Mouse (Mus musculus) liver, postnatal 0 days (tissue): ENCODE measurements around the gene Vldlr. TPM values are rescaled to one million over a fixed set of nuclear protein-coding genes. Genes with fewer than 3 reads are reported as not detected.

Experiments
- ATAC-seq: fragments of 200-750 bp; cut with Nextera tagmentation; 2 replicates; pipeline ENCODE4 v1.8.0; 2017; ENCODE audit warnings: mild to moderate bottlenecking, moderate library complexity
- DNase-seq: peaks from one replicate; pipeline ENCODE4 v3.0.0-alpha.2; 2016
- H3K27ac ChIP-seq: fragments of 300-500 bp; sonication (generic); 2 replicates; pipeline ENCODE4 v1.5.1; 2014; ENCODE audit warnings: antibody characterized with exemption, moderate library complexity, mild to moderate bottlenecking, low read depth
- H3K27me3 ChIP-seq: fragments of 300-500 bp; sonication (generic); 2 replicates; pipeline ENCODE4 v1.6.1; 2014; ENCODE audit warnings: low read length, control low read depth, mixed read lengths; ENCODE audit not compliant: insufficient read depth
- H3K36me3 ChIP-seq: fragments of 300-500 bp; sonication (generic); replicated peaks from 2 replicates; pipeline ENCODE4 v1.6.1; 2014; ENCODE audit warnings: mild to moderate bottlenecking, control low read depth, low read length, moderate library complexity, mixed read lengths; ENCODE audit not compliant: insufficient read depth
- H3K4me1 ChIP-seq: fragments of 300-500 bp; sonication (generic); 2 replicates; pipeline ENCODE4 v1.6.1; 2014; ENCODE audit warnings: antibody characterized with exemption, mild to moderate bottlenecking, control low read depth; ENCODE audit not compliant: insufficient read depth
- H3K4me2 ChIP-seq: fragments of 300-500 bp; sonication (generic); 2 replicates; pipeline ENCODE4 v1.6.1; 2014; ENCODE audit warnings: low read depth, mild to moderate bottlenecking, low read length, moderate library complexity, mixed read lengths
- H3K4me3 ChIP-seq: fragments of 300-500 bp; sonication (generic); 2 replicates; pipeline ENCODE4 v1.5.1; 2014; ENCODE audit warnings: low read depth, low read length
- H3K9ac ChIP-seq: fragments of 300-500 bp; sonication (generic); replicated peaks from 2 replicates; pipeline ENCODE4 v1.6.1; 2014; ENCODE audit warnings: mild to moderate bottlenecking, moderate library complexity
- H3K9me3 ChIP-seq: fragments of 300-500 bp; sonication (generic); 2 replicates; pipeline ENCODE4 v1.6.1; 2016; ENCODE audit warnings: mild to moderate bottlenecking, control low read depth, low read length, mixed read lengths
- CTCF ChIP-seq: sonication (generic); IDR thresholded peaks from 2 replicates; pipeline ENCODE4 v1.5.1; 2016; ENCODE audit warnings: antibody characterized with exemption, low read depth
- EP300 ChIP-seq: IDR thresholded peaks from 2 replicates; pipeline ENCODE4 v1.6.1; 2016; ENCODE audit warnings: antibody characterized with exemption, low read depth, mild to moderate bottlenecking
- WGBS: fragments of 180-500 bp; shearing (Covaris S2); extraction: QIAGEN DNeasy Blood & Tissue Kit; methylation state at CpG from one replicate; pipeline ENCODE4 v1.1.7; 2014; ENCODE audit not compliant: insufficient replicate concordance; 5-methylcytosine and 5-hydroxymethylcytosine counted together
- polyA plus RNA-seq: library from polyadenylated mRNA; unstranded; fragments of >200 nt; fragmentation: Nextera tagmentation; extraction: Ambion mirVana; gene quantifications from 2 replicates; pipeline ENCODE4 v1.2.1, GENCODE M21; 2015

Gene Vldlr
- polyA plus RNA-seq, 1 experiment from 2014 or later, result 1.2 TPM

GRCm38 (mm10) chr19:27180351-27181122 lies 35.7 kb upstream of the Vldlr start:
- Histone ChIP-seq H3K27ac (no peak overlapping the region), H3K36me3 (no peaks in the 10 kb centered on the region), H3K4me1 (no peaks in the 10 kb centered on the region; the same call in 1 of the 2 replicates), H3K9ac (no peak overlapping the region), H3K4me2 (0 out of 2 replicates have a peak overlapping the region, but pooled peaks have one; percentile 13), H3K4me3 (no peak overlapping the region), H3K27me3 (no peaks in the 10 kb centered on the region), H3K9me3 (no peaks in the 10 kb centered on the region)
- 58% methylated on average over 18 of the region's 18 CpGs for WGBS
- DNase-seq, result peak; percentile 47
- ATAC-seq, result no peak
- TF ChIP-seq EP300, result no peak

- Histone ChIP-seq H3K4me2 (no peak overlapping the region), H3K4me1 (no peaks in the 10 kb centered on the region; the same call in 1 of the 2 replicates), H3K27ac (no peak overlapping the region), H3K36me3 (no peaks in the 10 kb centered on the region), H3K9me3 (no peaks in the 10 kb centered on the region), H3K27me3 (no peaks in the 10 kb centered on the region), H3K4me3 (no peak overlapping the region), H3K9ac (no peak overlapping the region)
- ATAC-seq (no peak), DNase-seq (no peak)
- WGBS, result 84% methylated on average over 7 of the region's 7 CpGs
- TF ChIP-seq EP300 (no peak), CTCF (no peak)
These were observed 32.8 kb upstream of the Vldlr start for GRCm38 (mm10) chr19:27183511-27183910.

GRCm38 (mm10) chr19:27203711-27204238 lies 12.5 kb upstream of the Vldlr start:
- Histone ChIP-seq H3K27me3 (no peaks in the 10 kb centered on the region), H3K4me3 (no peak overlapping the region), H3K9ac (no peak overlapping the region), H3K4me2 (no peak overlapping the region), H3K27ac (no peak overlapping the region), H3K9me3 (no peaks in the 10 kb centered on the region), H3K4me1 (no peaks in the 10 kb centered on the region), H3K36me3 (no peaks in the 10 kb centered on the region)
- TF ChIP-seq EP300 (no peak), CTCF (no peak)
- WGBS, result 72% methylated on average over 9 of the region's 9 CpGs
- no peak for ATAC-seq
- DNase-seq, result no peak

- TF ChIP-seq EP300 (no peak), CTCF (no peak)
- no peak for DNase-seq
- Histone ChIP-seq H3K27ac (no peak overlapping the region), H3K4me2 (no peak overlapping the region), H3K4me3 (no peak overlapping the region), H3K27me3 (peaks cover 8% of the 10 kb centered on the region), H3K36me3 (no peaks in the 10 kb centered on the region), H3K9ac (no peak overlapping the region), H3K9me3 (no peaks in the 10 kb centered on the region), H3K4me1 (no peaks in the 10 kb centered on the region)
- WGBS, result 58% methylated on average over 2 of the region's 2 CpGs
- ATAC-seq, result no peak
These were observed 5.3 kb upstream of the Vldlr start for GRCm38 (mm10) chr19:27210991-27211390.

GRCm38 (mm10) chr19:27215596-27215995 lies 688 bp upstream of the Vldlr start:
- Histone ChIP-seq H3K27ac (no peak overlapping the region), H3K9ac (no peak overlapping the region), H3K4me1 (peaks cover 4% of the 10 kb centered on the region; the same call in 1 of the 2 replicates), H3K36me3 (no peaks in the 10 kb centered on the region), H3K9me3 (no peaks in the 10 kb centered on the region), H3K27me3 (peaks cover 31% of the 10 kb centered on the region), H3K4me3 (no peak overlapping the region), H3K4me2 (no peak overlapping the region)
- WGBS, result 71% methylated on average over 4 of the region's 4 CpGs
- no peak for ATAC-seq
- no peak for DNase-seq
- TF ChIP-seq CTCF, result no peak
- TF ChIP-seq EP300, result no peak

- no peak overlapping the region for H3K27ac ChIP-seq
- H3K9ac ChIP-seq, result peak overlapping the region; percentile 21; the same call in 1 of the 2 replicates
- WGBS, result under 1% methylated on average over 51 of the region's 62 CpGs
- H3K4me1 ChIP-seq, result peaks cover 4% of the 10 kb centered on the region; the same call in 1 of the 2 replicates
- TF ChIP-seq EP300, result no peak
- TF ChIP-seq CTCF, result peak; percentile 52
- no peaks in the 10 kb centered on the region for H3K9me3 ChIP-seq
- peaks cover 31% of the 10 kb centered on the region for H3K27me3 ChIP-seq
- peak overlapping the region; percentile 52 for H3K4me3 ChIP-seq
- DNase-seq (peak; percentile 50), ATAC-seq (peak; percentile 77)
- H3K36me3 ChIP-seq, result no peaks in the 10 kb centered on the region
- peak overlapping the region; percentile 89 for H3K4me2 ChIP-seq
These were observed 601 bp downstream of the Vldlr start for GRCm38 (mm10) chr19:27216767-27217403.
